Mouse (Mus musculus) testis, adult 2 months (tissue): ENCODE measurements around the gene Megf6.

Experiments
- CTCF ChIP-seq: fragments of 200-500 bp; IDR thresholded peaks from 2 replicates; pipeline ENCODE4 v1.5.1; 2012; ENCODE audit warnings: low read depth, mild to moderate bottlenecking, inconsistent platforms, low read length, moderate library complexity; ENCODE audit not compliant: control insufficient read depth, insufficient read depth, insufficient replicate concordance
- POLR2A ChIP-seq: fragments of 200-500 bp; IDR thresholded peaks from 2 replicates; pipeline ENCODE4 v1.6.1; 2012; ENCODE audit warnings: low read depth, mild to moderate bottlenecking, inconsistent platforms, low read length, moderate library complexity; ENCODE audit not compliant: control insufficient read depth

DNA sequence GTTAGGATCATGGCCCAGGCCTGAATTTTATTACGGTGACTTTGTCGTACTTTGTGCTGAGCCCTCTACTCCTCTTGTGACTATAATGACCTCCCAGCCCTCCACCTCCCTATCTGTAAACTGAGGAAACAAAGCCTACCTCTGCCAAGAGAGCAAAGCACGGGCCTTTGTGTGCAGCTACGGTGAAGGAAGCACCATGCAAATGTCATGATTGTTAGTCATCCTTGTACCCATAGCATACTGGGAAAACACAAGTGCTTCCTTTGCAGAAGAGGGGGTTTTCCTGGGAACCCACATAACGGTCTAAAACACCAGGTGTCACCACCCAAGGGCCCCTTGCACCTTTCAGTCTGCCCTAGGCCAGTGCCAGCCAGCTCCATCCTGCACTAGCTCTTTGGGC is 45.3 kb upstream of the Megf6 start:
- TF ChIP-seq CTCF (no peak), POLR2A (no peak)
